Mouse (Mus musculus) liver, embryonic 14.5 days (tissue): ENCODE measurements around the gene Fgfr2. TPM values are rescaled to one million over a fixed set of nuclear protein-coding genes. Genes with fewer than 3 reads are reported as not detected.

Source experiments
- ATAC-seq: fragments of 200-750 bp; cut with Nextera tagmentation; 2 replicates; pipeline ENCODE4 v1.8.0; 2017; ENCODE audit warnings: moderate number of reproducible peaks, mild to moderate bottlenecking, moderate library complexity; ENCODE audit not compliant: insufficient read depth
- DNase-seq, 3 experiments: peaks; one replicate each; pipeline ENCODE4 v3.0.0-alpha.2; 2012 to 2013; ENCODE audit warnings: low read depth in 3 of 3, low spot score in 3 of 3
- H3K27ac ChIP-seq: fragments of 300-500 bp; sonication (generic); 2 replicates; pipeline ENCODE4 v1.5.1; 2014; ENCODE audit warnings: moderate library complexity, mild to moderate bottlenecking, control low read depth, inconsistent platforms
- H3K27me3 ChIP-seq: fragments of 300-500 bp; sonication (generic); 2 replicates; pipeline ENCODE4 v1.6.1; 2014; ENCODE audit warnings: mild to moderate bottlenecking, low read length, moderate library complexity; ENCODE audit not compliant: control insufficient read depth, insufficient read depth
- H3K36me3 ChIP-seq: fragments of 300-500 bp; sonication (generic); replicated peaks from 2 replicates; pipeline ENCODE4 v1.6.1; 2014; ENCODE audit warnings: low read depth; ENCODE audit not compliant: control insufficient read depth, insufficient read depth
- H3K4me1 ChIP-seq, 2 experiments: fragments of 200-500 bp in 1 of 2; fragments of 300-500 bp in 1 of 2; sonication (generic) in 1 of 2; replicated peaks; 2 replicates each; pipeline ENCODE4 v1.6.1; 2012 to 2014; ENCODE audit warnings: antibody characterized with exemption in 1 of 2, inconsistent platforms in 1 of 2, low read length in 1 of 2; ENCODE audit not compliant: control insufficient read depth in 2 of 2, insufficient read depth in 2 of 2
- H3K4me2 ChIP-seq: fragments of 300-500 bp; sonication (generic); 2 replicates; pipeline ENCODE4 v1.6.1; 2014; ENCODE audit warnings: low read depth, mild to moderate bottlenecking, control low read depth, moderate library complexity
- H3K4me3 ChIP-seq, 2 experiments: fragments of 200-500 bp in 1 of 2; fragments of 300-500 bp in 1 of 2; sonication (generic) in 1 of 2; 2 replicates each; pipeline ENCODE4 v1.5.1; 2012 to 2014; ENCODE audit warnings: low read depth in 2 of 2, low read length in 2 of 2, mild to moderate bottlenecking in 2 of 2, control low read depth in 1 of 2, inconsistent platforms in 1 of 2, moderate library complexity in 1 of 2; ENCODE audit not compliant: insufficient read depth in 1 of 2
- H3K9ac ChIP-seq: fragments of 300-500 bp; sonication (generic); replicated peaks from 2 replicates; pipeline ENCODE4 v1.6.1; 2014; ENCODE audit warnings: mild to moderate bottlenecking, control low read depth, moderate library complexity
- H3K9me3 ChIP-seq: fragments of 300-500 bp; sonication (generic); 2 replicates; pipeline ENCODE4 v1.6.1; 2016; ENCODE audit warnings: low read length, mixed read lengths; ENCODE audit not compliant: control insufficient read depth
- CTCF ChIP-seq: IDR thresholded peaks from 2 replicates; pipeline ENCODE4 v1.5.1; 2016; ENCODE audit warnings: antibody characterized with exemption, low read depth, control low read depth
- EP300 ChIP-seq: IDR thresholded peaks from 2 replicates; pipeline ENCODE4 v1.6.1; 2016; ENCODE audit warnings: antibody characterized with exemption, low read depth
- WGBS: fragments of 180-500 bp; shearing (Covaris S2); extraction: QIAGEN DNeasy Blood & Tissue Kit; methylation state at CpG from one replicate; pipeline ENCODE4 v1.1.7; 2014; ENCODE audit not compliant: insufficient replicate concordance; 5-methylcytosine and 5-hydroxymethylcytosine counted together
- polyA plus RNA-seq, 2 experiments: library from polyadenylated mRNA; depleted of rRNA in 1 of 2; stranded (reverse) in 1 of 2; unstranded in 1 of 2; fragments of >200 nt; fragmentation: Nextera tagmentation in 1 of 2; extraction: Ambion mirVana in 1 of 2; gene quantifications; 2 replicates each; pipeline versions ENCODE4 v1.2.1 to v1.2.3; 2012 to 2014

The Fgfr2 gene
- polyA plus RNA-seq, 2 experiments, result 7.9 to 8.8 TPM

DNA sequence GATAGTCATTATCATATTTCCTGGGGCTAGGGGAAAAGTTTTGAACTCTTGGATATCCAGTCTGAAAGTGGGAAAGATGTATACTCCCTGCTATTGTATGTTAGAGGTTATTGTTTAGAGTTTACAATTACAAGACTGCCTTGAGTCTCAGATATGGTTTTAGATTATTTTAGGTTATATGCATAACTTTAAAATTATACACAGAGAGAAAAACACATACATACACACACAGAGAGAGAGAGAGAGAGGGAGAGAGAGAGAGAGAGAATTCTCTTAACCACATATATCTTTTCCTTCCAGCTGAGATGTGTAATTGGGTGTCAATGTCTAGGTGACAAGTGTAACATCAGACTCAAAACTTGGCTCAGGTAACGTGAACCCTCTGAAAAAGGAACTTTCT, 1789.6 kb downstream of the Fgfr2 start, which contains the start of gene Fam24a:
Gene Fam24a (plus strand): TSS at position 301 of the 400 bp plus-strand sequence.
- ATAC-seq (no peak), DNase-seq (no peak)
- H3K27me3 ChIP-seq, result no peaks in the 10 kb centered on the region
- H3K9me3 ChIP-seq, result no peaks in the 10 kb centered on the region
- TF ChIP-seq CTCF (no peak), EP300 (no peak)
- no peak within 1 kb of the TSS for H3K27ac ChIP-seq
- 46% methylated on average over 1 of the region's 1 CpGs for WGBS
- no peaks in the 10 kb centered on the region for H3K36me3 ChIP-seq
- H3K4me1 ChIP-seq, result no peaks in the 10 kb centered on the region
- H3K9ac ChIP-seq, result no peak within 1 kb of the TSS
- H3K4me3 ChIP-seq, result no peak within 1 kb of the TSS
- no peak within 1 kb of the TSS for H3K4me2 ChIP-seq

GRCm38 (mm10) chr7:131331688-131332087, 1791.5 kb downstream of the Fgfr2 start:
- Histone ChIP-seq H3K4me3 (no peak overlapping the region), H3K9me3 (no peaks in the 10 kb centered on the region)

GRCm38 (mm10) chr7:131329416-131329815, 1793.7 kb downstream of the Fgfr2 start, which contains the start of gene Fam24b:
TSS of gene Fam24b (minus strand) at chr7:131329516.
- Histone ChIP-seq H3K27me3 (no peaks in the 10 kb centered on the region), H3K27ac (no peak within 1 kb of the TSS), H3K36me3 (no peaks in the 10 kb centered on the region), H3K4me1 (no peaks in the 10 kb centered on the region), H3K4me2 (no peak within 1 kb of the TSS), H3K9ac (no peak within 1 kb of the TSS), H3K9me3 (no peaks in the 10 kb centered on the region), H3K4me3 (no peak within 1 kb of the TSS)
- DNase-seq, result no peak
- WGBS, result 66% methylated on average over 5 of the region's 5 CpGs
- ATAC-seq, result no peak
- no peak for TF ChIP-seq CTCF
- TF ChIP-seq EP300, result no peak

More at GRCm38 (mm10) chr7:131331688-131332087, 1791.5 kb downstream of the Fgfr2 start:
- no peak for ATAC-seq
- TF ChIP-seq CTCF (no peak), EP300 (no peak)
- Histone ChIP-seq H3K4me2 (no peak overlapping the region), H3K27me3 (no peaks in the 10 kb centered on the region), H3K27ac (no peak overlapping the region), H3K4me1 (no peaks in the 10 kb centered on the region), H3K9ac (no peak overlapping the region), H3K36me3 (no peaks in the 10 kb centered on the region)
- DNase-seq, result no peak
- WGBS, result 40% methylated on average over 2 of the region's 2 CpGs

- Histone ChIP-seq H3K27me3 (no peaks in the 10 kb centered on the region), H3K9me3 (no peaks in the 10 kb centered on the region), H3K4me2 (no peak overlapping the region), H3K4me1 (no peaks in the 10 kb centered on the region), H3K9ac (no peak overlapping the region), H3K36me3 (no peaks in the 10 kb centered on the region), H3K27ac (no peak overlapping the region), H3K4me3 (no peak overlapping the region)
- WGBS, result 76% methylated on average over 5 of the region's 5 CpGs
- ATAC-seq (no peak), DNase-seq (no peak)
- no peak for TF ChIP-seq EP300
- TF ChIP-seq CTCF, result no peak
These were observed 1796.1 kb downstream of the Fgfr2 start for GRCm38 (mm10) chr7:131327054-131327453.

DNA sequence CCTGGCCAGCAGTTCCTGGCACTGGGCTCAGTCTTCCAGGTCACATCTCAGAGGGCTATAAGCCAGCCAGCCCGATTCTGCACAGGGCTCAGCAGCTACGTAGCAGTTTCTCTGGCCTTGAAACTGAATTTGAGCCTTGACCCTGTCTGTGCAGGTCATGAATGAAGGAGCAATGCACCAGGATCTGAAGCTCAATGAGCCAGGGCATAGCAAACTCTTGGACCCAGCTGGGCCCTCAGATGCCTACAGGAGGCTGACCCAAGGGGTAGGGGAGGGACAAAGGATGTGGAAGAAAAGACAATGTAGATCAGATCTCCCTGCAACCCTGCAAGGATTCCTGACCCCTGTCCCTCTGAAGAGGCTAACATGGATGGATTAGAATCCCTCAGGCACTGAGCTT, 1801.0 kb downstream of the Fgfr2 start, which contains the start of gene Cuzd1:
Gene Cuzd1 (minus strand): TSS at position 101 of the 400 bp plus-strand sequence.
- DNase-seq, result no peak
- Histone ChIP-seq H3K4me3 (no peak within 1 kb of the TSS), H3K4me1 (no peaks in the 10 kb centered on the region), H3K9ac (no peak within 1 kb of the TSS), H3K4me2 (no peak within 1 kb of the TSS), H3K36me3 (no peaks in the 10 kb centered on the region), H3K27ac (no peak within 1 kb of the TSS), H3K9me3 (no peaks in the 10 kb centered on the region), H3K27me3 (no peaks in the 10 kb centered on the region)
- TF ChIP-seq CTCF, result no peak
- TF ChIP-seq EP300, result no peak
- 72% methylated on average over 2 of the region's 2 CpGs for WGBS
- ATAC-seq, result no peak
